Mouse (Mus musculus) splenic B cell, adult 2 months (primary cell): ENCODE data around the gene Cotl1.
A peak's percentile ranks its signal among the peaks of the same experiment; 100 is the strongest.

Source experiments
- DNase-seq: peaks from one replicate; pipeline ENCODE4 v3.0.0-alpha.2; 2011; ENCODE audit warnings: low read depth, low spot score
- H3K27me3 ChIP-seq: 2 replicates; pipeline ENCODE4 v1.6.1; 2012; ENCODE audit warnings: mild to moderate bottlenecking, low read length, moderate library complexity, mixed read lengths; ENCODE audit not compliant: control insufficient read depth, poor library complexity, insufficient read depth, severe bottlenecking
- H3K36me3 ChIP-seq: 2 replicates; pipeline ENCODE4 v1.6.1; 2012; ENCODE audit warnings: mild to moderate bottlenecking, low read length, moderate library complexity, mixed read lengths; ENCODE audit not compliant: control insufficient read depth, poor library complexity, insufficient read depth, severe bottlenecking

The Cotl1 gene

GRCm38 (mm10) chr8:119795651-119796050 lies 44.7 kb downstream of the Cotl1 start:
- DNase-seq: no peak
- H3K27me3 ChIP-seq: no peaks in the 10 kb centered on the region
- H3K36me3 ChIP-seq: no peaks in the 10 kb centered on the region

GRCm38 (mm10) chr8:119794689-119795088 lies 45.7 kb downstream of the Cotl1 start:
- no peak for DNase-seq
- no peaks in the 10 kb centered on the region for H3K27me3 ChIP-seq

GRCm38 (mm10) chr8:119791804-119792704 lies 48.3 kb downstream of the Cotl1 start:
- H3K36me3 ChIP-seq: no peaks in the 10 kb centered on the region
- DNase-seq: no peak

More at GRCm38 (mm10) chr8:119794689-119795088, 45.7 kb downstream of the Cotl1 start:
- no peaks in the 10 kb centered on the region for H3K36me3 ChIP-seq

GRCm38 (mm10) chr8:119789581-119789980 lies 50.8 kb downstream of the Cotl1 start:
- H3K36me3 ChIP-seq: no peaks in the 10 kb centered on the region
- DNase-seq: no peak
- H3K27me3 ChIP-seq: no peaks in the 10 kb centered on the region

More at GRCm38 (mm10) chr8:119791804-119792704, 48.3 kb downstream of the Cotl1 start:
- H3K27me3 ChIP-seq: no peaks in the 10 kb centered on the region

- DNase-seq: no peak
- Histone ChIP-seq H3K36me3 (no peaks in the 10 kb centered on the region), H3K27me3 (no peaks in the 10 kb centered on the region)
Observed at GRCm38 (mm10) chr8:119788607-119789381, 51.5 kb downstream of the Cotl1 start.

GRCm38 (mm10) chr8:119787341-119787740 lies 53.0 kb downstream of the Cotl1 start:
- DNase-seq: no peak
- H3K36me3 ChIP-seq: no peaks in the 10 kb centered on the region
- H3K27me3 ChIP-seq: no peaks in the 10 kb centered on the region

- Histone ChIP-seq H3K36me3 (no peaks in the 10 kb centered on the region), H3K27me3 (no peaks in the 10 kb centered on the region)
- no peak for DNase-seq
Observed at GRCm38 (mm10) chr8:119786871-119787270, 53.5 kb downstream of the Cotl1 start.

GRCm38 (mm10) chr8:119785764-119786405 lies 54.5 kb downstream of the Cotl1 start:
- no peaks in the 10 kb centered on the region for H3K27me3 ChIP-seq
- no peaks in the 10 kb centered on the region for H3K36me3 ChIP-seq
- no peak for DNase-seq

- no peaks in the 10 kb centered on the region for H3K36me3 ChIP-seq
- DNase-seq: no peak
- no peaks in the 10 kb centered on the region for H3K27me3 ChIP-seq
Observed at GRCm38 (mm10) chr8:119784676-119785075, 55.7 kb downstream of the Cotl1 start.

GRCm38 (mm10) chr8:119784141-119784574 lies 56.2 kb downstream of the Cotl1 start:
- DNase-seq: peak; percentile 92
- Histone ChIP-seq H3K27me3 (no peaks in the 10 kb centered on the region), H3K36me3 (no peaks in the 10 kb centered on the region)

- H3K27me3 ChIP-seq: no peaks in the 10 kb centered on the region
- DNase-seq: peak; percentile 65
- no peaks in the 10 kb centered on the region for H3K36me3 ChIP-seq
Observed at GRCm38 (mm10) chr8:119783579-119783978, 56.8 kb downstream of the Cotl1 start.

GRCm38 (mm10) chr8:119782715-119783114 lies 57.6 kb downstream of the Cotl1 start:
- Histone ChIP-seq H3K36me3 (no peaks in the 10 kb centered on the region), H3K27me3 (no peaks in the 10 kb centered on the region)
- DNase-seq: peak; percentile 89

GRCm38 (mm10) chr8:119781086-119781840 lies 59.1 kb downstream of the Cotl1 start:
- peak; percentile 62 for DNase-seq
- no peaks in the 10 kb centered on the region for H3K27me3 ChIP-seq

GRCm38 (mm10) chr8:119780402-119781049 lies 59.8 kb downstream of the Cotl1 start:
- no peaks in the 10 kb centered on the region for H3K27me3 ChIP-seq
- DNase-seq: no peak

More at GRCm38 (mm10) chr8:119781086-119781840, 59.1 kb downstream of the Cotl1 start:
- no peaks in the 10 kb centered on the region for H3K36me3 ChIP-seq

More at GRCm38 (mm10) chr8:119780402-119781049, 59.8 kb downstream of the Cotl1 start:
- no peaks in the 10 kb centered on the region for H3K36me3 ChIP-seq
